Comparison of ENCODE assay signal across 26 mouse cellular contexts in the genomic region with DNA sequence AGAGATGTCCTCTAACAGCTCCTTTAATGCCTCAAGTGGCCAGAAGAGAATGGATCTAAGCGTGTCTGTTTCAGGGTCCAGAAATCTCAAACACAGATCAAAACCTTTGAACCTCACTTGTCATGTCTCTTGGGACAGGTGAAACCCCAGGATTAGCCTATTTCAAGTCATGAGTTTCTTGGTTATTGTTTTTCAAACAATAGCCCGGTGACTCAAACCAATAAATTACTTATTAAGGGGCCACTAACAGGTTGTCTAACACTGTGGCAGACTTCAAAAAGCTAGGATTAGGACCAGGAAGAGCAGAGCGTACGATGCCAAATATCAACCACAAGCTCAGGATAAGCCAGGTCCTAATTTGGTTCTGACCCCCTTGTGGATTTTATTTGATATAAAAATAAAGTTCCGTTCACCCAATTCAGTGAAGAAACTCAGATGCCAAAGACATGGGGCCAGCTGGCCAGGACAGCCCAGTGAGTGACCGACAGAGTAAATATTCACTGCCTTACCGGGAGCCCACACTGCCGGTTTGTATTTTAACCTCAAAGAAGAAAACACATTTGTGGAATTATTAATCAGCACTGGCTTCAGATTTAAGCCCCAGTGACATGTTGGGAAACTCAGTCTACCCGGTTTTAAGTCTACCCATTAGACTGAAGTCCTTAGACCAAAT. TPM values are rescaled to one million over a fixed set of nuclear protein-coding genes. Genes with fewer than 3 reads are reported as not detected.
DNase-seq lines count a peak whose midpoint lies in the region; ATAC-seq and TF ChIP-seq lines count a peak whose summit lies in the region.
"Had no signal": no experiment of that assay in that cellular context is flagged by ENCODE, and none has a peak within 500 bp of the region (broad histone marks: within the 10 kb centered on the region; RNA-seq: fewer than 3 reads in every experiment).

No protein-coding gene starts in this region.

- no peak for TF ChIP-seq POLR2A in kidney, adult 2 months (IDR thresholded peaks at IDR 0.05; ENCODE audit: low read depth, low read length)
- no peak for TF ChIP-seq POLR2A in lung, adult 2 months (IDR thresholded peaks at IDR 0.05; ENCODE audit: borderline replicate concordance, extremely low read depth, low read depth, low read length)

- H3K4me2 ChIP-seq in liver, embryonic 16.5 days (ENCODE audit: low read depth, low read length) = no peak overlapping the region
- H3K4me2 ChIP-seq in liver, embryonic 12.5 days = no peak overlapping the region
- no peak overlapping the region for H3K4me2 ChIP-seq in midbrain, embryonic 13.5 days (replicated peaks)
- H3K4me2 ChIP-seq: forebrain, embryonic 13.5 days; heart, embryonic 12.5 days; liver, embryonic 13.5 days; neural tube, embryonic 13.5 days had no signal

- DNase-seq in kidney, adult 2 months = peak; percentile 88
- DNase-seq in kidney, postnatal 14 days = peak; percentile 56
- DNase-seq in layer of hippocampus, postnatal 25 days (ENCODE audit: extremely low spot score in 1 of 2, low spot score in 1 of 2) = no peak
- no peak for DNase-seq in lung, adult 2 months
- DNase-seq: adrenal gland, adult 8-10 months; cerebellum, adult 8-10 months; gastrocnemius, postnatal 10 days; heart, adult 11 months; heart, postnatal 10 days; left cerebral cortex, postnatal 4 days; liver, embryonic 13.5 days; thymus, adult 2 months; thymus, postnatal 4 days had no signal

- no peaks in the 10 kb centered on the region for H3K27me3 ChIP-seq in liver, embryonic 16.5 days (ENCODE audit: control insufficient read depth, insufficient read depth, low read depth, low read length)
- no peaks in the 10 kb centered on the region for H3K27me3 ChIP-seq in liver, embryonic 12.5 days (replicated peaks)
- H3K27me3 ChIP-seq in kidney, adult 2 months (replicated peaks; ENCODE audit: control insufficient read depth, insufficient read depth, low read length) = no peaks in the 10 kb centered on the region
- no peaks in the 10 kb centered on the region for H3K27me3 ChIP-seq in midbrain, embryonic 13.5 days
- H3K27me3 ChIP-seq: CH12.LX; forebrain, embryonic 13.5 days; heart, embryonic 12.5 days; liver, embryonic 13.5 days; neural tube, embryonic 13.5 days had no signal

- 0 out of 2 replicates have a peak, but pooled peaks have one; percentile 1 for TF ChIP-seq CTCF in kidney, adult 2 months (conservative IDR thresholded peaks at IDR 0.05; ENCODE audit: insufficient read depth, insufficient read length, low read depth, low read length)
- TF ChIP-seq CTCF in lung, adult 2 months (IDR thresholded peaks at IDR 0.05; ENCODE audit: insufficient read depth, low read length) = no peak

- ATAC-seq in liver, embryonic 16.5 days (ENCODE audit: low read depth) = no peak
- ATAC-seq in liver, embryonic 12.5 days = no peak
- ATAC-seq in midbrain, embryonic 13.5 days = no peak
- ATAC-seq: activated CD4-positive, CD25-positive, alpha-beta regulatory T cell, adult 4 months; forebrain, embryonic 13.5 days; lung, postnatal 0 days; midbrain, embryonic 16.5 days had no signal

- 62% methylated on average over 9 of the region's 9 CpGs for WGBS in liver, embryonic 16.5 days (ENCODE audit: insufficient replicate concordance)
- 70% methylated on average over 9 of the region's 9 CpGs for WGBS in liver, embryonic 12.5 days (ENCODE audit: insufficient replicate concordance)
- WGBS in kidney, adult 2 months = 31% methylated on average over 9 of the region's 9 CpGs
- WGBS in midbrain, embryonic 13.5 days = 92% methylated on average over 9 of the region's 9 CpGs
- WGBS in lung, adult 2 months = 66% methylated on average over 9 of the region's 9 CpGs

- H3K27ac ChIP-seq in liver, embryonic 16.5 days (ENCODE audit: low read length) = 0 out of 2 replicates have a peak overlapping the region, but pooled peaks have one; percentile 14
- no peak overlapping the region for H3K27ac ChIP-seq in liver, embryonic 12.5 days
- H3K27ac ChIP-seq in kidney, adult 2 months (ENCODE audit: insufficient read depth, low read depth, low read length) = peak overlapping the region; percentile 97
- H3K27ac ChIP-seq in midbrain, embryonic 13.5 days = no peak overlapping the region
- H3K27ac ChIP-seq: forebrain, embryonic 13.5 days; liver, embryonic 13.5 days; macrophage; neural tube, embryonic 13.5 days had no signal

- H3K9me3 ChIP-seq in liver, embryonic 16.5 days (replicated peaks; ENCODE audit: control insufficient read depth, low read length) = no peaks in the 10 kb centered on the region
- no peaks in the 10 kb centered on the region for H3K9me3 ChIP-seq in liver, embryonic 12.5 days (replicated peaks)
- H3K9me3 ChIP-seq in midbrain, embryonic 13.5 days = no peaks in the 10 kb centered on the region
- H3K9me3 ChIP-seq: forebrain, embryonic 13.5 days; heart, embryonic 12.5 days; liver, embryonic 13.5 days; neural tube, embryonic 13.5 days had no signal

- no peak overlapping the region for H3K4me3 ChIP-seq in liver, embryonic 16.5 days (ENCODE audit: low read depth, low read length)
- H3K4me3 ChIP-seq in liver, embryonic 12.5 days = no peak overlapping the region
- no peak overlapping the region for H3K4me3 ChIP-seq in kidney, adult 2 months (ENCODE audit: insufficient read depth, low read depth, low read length)
- H3K4me3 ChIP-seq in midbrain, embryonic 13.5 days (replicated peaks) = no peak overlapping the region
- no peak overlapping the region for H3K4me3 ChIP-seq in lung, adult 2 months (replicated peaks; ENCODE audit: extremely low read depth, low read depth, low read length)
- H3K4me3 ChIP-seq: forebrain, embryonic 13.5 days; heart, embryonic 12.5 days; liver, embryonic 13.5 days; myocyte; neural tube, embryonic 13.5 days had no signal

- H3K9ac ChIP-seq in liver, embryonic 16.5 days (ENCODE audit: low read depth, low read length) = no peak overlapping the region
- H3K9ac ChIP-seq in liver, embryonic 12.5 days = no peak overlapping the region
- H3K9ac ChIP-seq in midbrain, embryonic 13.5 days (replicated peaks) = no peak overlapping the region
- H3K9ac ChIP-seq: forebrain, embryonic 13.5 days; heart, embryonic 12.5 days; liver, embryonic 13.5 days; neural tube, embryonic 13.5 days had no signal

- H3K4me1 ChIP-seq in liver, embryonic 16.5 days (ENCODE audit: control insufficient read depth, low read depth, low read length) = peaks cover 9% of the 10 kb centered on the region
- H3K4me1 ChIP-seq in liver, embryonic 12.5 days = peaks cover 20% of the 10 kb centered on the region
- peaks cover 53% of the 10 kb centered on the region for H3K4me1 ChIP-seq in kidney, adult 2 months (ENCODE audit: control insufficient read depth, insufficient read depth, low read length)
- peaks cover 5% of the 10 kb centered on the region; the same call in 1 of the 2 replicates for H3K4me1 ChIP-seq in midbrain, embryonic 13.5 days (replicated peaks)
- peaks cover 8% of the 10 kb centered on the region for H3K4me1 ChIP-seq in lung, adult 2 months (ENCODE audit: control insufficient read depth, insufficient read depth, low read length)
- H3K4me1 ChIP-seq: forebrain, embryonic 13.5 days had no signal

- H3K36me3 ChIP-seq in liver, embryonic 16.5 days (ENCODE audit: control insufficient read depth, insufficient read depth) = no peaks in the 10 kb centered on the region
- H3K36me3 ChIP-seq in liver, embryonic 12.5 days = no peaks in the 10 kb centered on the region
- no peaks in the 10 kb centered on the region; the same call in 1 of the 2 replicates for H3K36me3 ChIP-seq in kidney, adult 2 months (ENCODE audit: control insufficient read depth, insufficient read depth, low read length)
- H3K36me3 ChIP-seq in midbrain, embryonic 13.5 days = peaks cover 3% of the 10 kb centered on the region; the same call in 1 of the 2 replicates
- H3K36me3 ChIP-seq: G1E; liver, embryonic 13.5 days had no signal

RNA-seq across cellular contexts. Expression of a gene that starts 15.1 kb away (rescaled TPM):
- 6.7 and 7.8 TPM in 2 replicates for polyA plus RNA-seq in liver, embryonic 16.5 days (2015; fragmentation: Nextera tagmentation; extraction: Ambion mirVana)
- polyA plus RNA-seq in liver, embryonic 12.5 days (2016; fragmentation: Nextera tagmentation; extraction: Ambion mirVana) = 6.5 and 7.2 TPM in 2 replicates
- polyA plus RNA-seq in kidney, adult 2 months (2012; rRNA removed) = 7.7 and 8.6 TPM in 2 replicates
- 18.0 and 20.5 TPM in 2 replicates for polyA plus RNA-seq in midbrain, embryonic 13.5 days (2015; fragmentation: Nextera tagmentation; extraction: Ambion mirVana)
- total RNA-seq in layer of hippocampus, postnatal 25 days (2021) = 10 to 100 TPM; 21.5 to 22.8 TPM
- 17.7 and 20.1 TPM in 2 replicates for polyA plus RNA-seq in lung, adult 2 months (2012; rRNA removed)
- polyA plus RNA-seq: G1E had no signal

Comparison
In these comparisons a context has a peak if more than half of its experiments do, and no peak if none do; other contexts are left out.
1. H3K27ac ChIP-seq: peak in liver, embryonic 16.5 days (single experiment) and kidney, adult 2 months (single experiment); none in liver, embryonic 12.5 days (single experiment) and midbrain, embryonic 13.5 days (single experiment).
2. DNase-seq: peak in kidney, adult 2 months (single experiment) and kidney, postnatal 14 days (single experiment); none in layer of hippocampus, postnatal 25 days (0 of 2) and lung, adult 2 months (single experiment).